8 mouse cellular contexts compared by ENCODE assay signal in genomic region chr14:103345486-103345857, GRCm38 (mm10). TPM values are rescaled to one million over a fixed set of nuclear protein-coding genes. Genes with fewer than 3 reads are reported as not detected.
A peak's percentile ranks its signal among the peaks of the same experiment; 100 is the strongest.
DNase-seq lines count a peak whose midpoint lies in the region; ATAC-seq and TF ChIP-seq lines count a peak whose summit lies in the region.

No protein-coding gene starts in this region.

- H3K9ac ChIP-seq in intestine, postnatal 0 days (ENCODE audit: low read depth, low read length): 0 out of 2 replicates have a peak overlapping the region, but pooled peaks have one; percentile 72
- H3K9ac ChIP-seq in neural tube, embryonic 12.5 days: peak overlapping the region; percentile 90

- H3K27me3 ChIP-seq in spleen, adult 2 months (ENCODE audit: control insufficient read depth, insufficient read depth, low read length): no peaks in the 10 kb centered on the region
- H3K27me3 ChIP-seq in intestine, postnatal 0 days (replicated peaks; ENCODE audit: control insufficient read depth, insufficient read depth, low read length): no peaks in the 10 kb centered on the region
- no peaks in the 10 kb centered on the region for H3K27me3 ChIP-seq in neural tube, embryonic 12.5 days (replicated peaks)

- H3K36me3 ChIP-seq in spleen, adult 2 months (ENCODE audit: control insufficient read depth, insufficient read depth, low read length): no peaks in the 10 kb centered on the region
- no peaks in the 10 kb centered on the region for H3K36me3 ChIP-seq in intestine, postnatal 0 days (ENCODE audit: control insufficient read depth, insufficient read depth)
- no peaks in the 10 kb centered on the region for H3K36me3 ChIP-seq in neural tube, embryonic 12.5 days

- H3K27ac ChIP-seq in spleen, adult 2 months (ENCODE audit: insufficient read depth, low read length): no peak overlapping the region
- 0 out of 2 replicates have a peak overlapping the region, but pooled peaks have one; percentile 82 for H3K27ac ChIP-seq in intestine, postnatal 0 days (ENCODE audit: low read depth, low read length)
- peak overlapping the region; percentile 92; the same call in 1 of the 2 replicates for H3K27ac ChIP-seq in neural tube, embryonic 12.5 days

- 3% methylated on average over 6 of the region's 6 CpGs for WGBS in spleen, adult 2 months
- WGBS in intestine, postnatal 0 days: 14% methylated on average over 6 of the region's 6 CpGs
- WGBS in neural tube, embryonic 12.5 days: 2% methylated on average over 6 of the region's 6 CpGs

- peak overlapping the region; percentile 89 for H3K4me2 ChIP-seq in intestine, postnatal 0 days (replicated peaks; ENCODE audit: low read depth)
- peak overlapping the region; percentile 71 for H3K4me2 ChIP-seq in neural tube, embryonic 12.5 days (replicated peaks)

- TF ChIP-seq CTCF in spleen, adult 2 months (IDR thresholded peaks at IDR 0.05; ENCODE audit: extremely low read depth, insufficient read depth, insufficient read length, insufficient replicate concordance): no peak
- no peak for TF ChIP-seq CTCF in intestine, postnatal 0 days (IDR thresholded peaks at IDR 0.05; ENCODE audit: low read depth)

- no peak for ATAC-seq in intestine, postnatal 0 days
- no peak for ATAC-seq in neural tube, embryonic 12.5 days (ENCODE audit: low FRiP score, low read depth)

- no peaks in the 10 kb centered on the region for H3K9me3 ChIP-seq in intestine, postnatal 0 days (ENCODE audit: control insufficient read depth)
- H3K9me3 ChIP-seq in neural tube, embryonic 12.5 days: no peaks in the 10 kb centered on the region

- H3K4me3 ChIP-seq in spleen, adult 2 months (ENCODE audit: extremely low read depth, insufficient read depth, insufficient read length): peak overlapping the region; percentile 76
- H3K4me3 ChIP-seq in intestine, postnatal 0 days (ENCODE audit: low read depth, low read length): peak overlapping the region; percentile 81
- H3K4me3 ChIP-seq in neural tube, embryonic 12.5 days: peak overlapping the region; percentile 84

- DNase-seq in adrenal gland, postnatal 10 days: peak; percentile 12
- DNase-seq in adrenal gland, postnatal 4 days (ENCODE audit: low spot score in 2 of 2): no peak
- no peak for DNase-seq in spleen, adult 2 months (ENCODE audit: low read depth in 1 of 2, low spot score in 2 of 2)
- no peak for DNase-seq in spleen, postnatal 14 days (ENCODE audit: low spot score in 2 of 2)
- no peak for DNase-seq in spleen, adult 18-20 months
- DNase-seq in testis, postnatal 10 days (ENCODE audit: low spot score): no peak

- no peak for TF ChIP-seq POLR2A in spleen, adult 2 months (IDR thresholded peaks at IDR 0.05; ENCODE audit: low read depth, low read length)

- peaks cover 2% of the 10 kb centered on the region for H3K4me1 ChIP-seq in spleen, adult 2 months (ENCODE audit: control insufficient read depth, insufficient read depth, insufficient read length)
- H3K4me1 ChIP-seq in intestine, postnatal 0 days (replicated peaks; ENCODE audit: control insufficient read depth, insufficient read depth, low read length): peaks cover 8% of the 10 kb centered on the region; the same call in 1 of the 2 replicates
- peaks cover 15% of the 10 kb centered on the region for H3K4me1 ChIP-seq in neural tube, embryonic 12.5 days

RNA-seq across cellular contexts. Expression of gene Mycbp2, which starts 1.1 kb away (rescaled TPM):
- total RNA-seq in adrenal gland, postnatal 10 days (2021): 10 to 100 TPM; 34.3 to 47.8 TPM
- total RNA-seq in adrenal gland, postnatal 4 days (2021): 10 to 100 TPM; 45.2 to 51.2 TPM
- 32.9 and 34.3 TPM in 2 replicates for polyA plus RNA-seq in spleen, adult 2 months (2012; rRNA removed)
- polyA plus RNA-seq in intestine, postnatal 0 days (2015; fragmentation: Nextera tagmentation; extraction: Ambion mirVana): 12.4 and 15.9 TPM in 2 replicates
- polyA plus RNA-seq in neural tube, embryonic 12.5 days (2016; fragmentation: Nextera tagmentation; extraction: Ambion mirVana): 40.8 and 43.5 TPM in 2 replicates
